ENCODE assay signal across 27 mouse cellular contexts in the genomic region with DNA sequence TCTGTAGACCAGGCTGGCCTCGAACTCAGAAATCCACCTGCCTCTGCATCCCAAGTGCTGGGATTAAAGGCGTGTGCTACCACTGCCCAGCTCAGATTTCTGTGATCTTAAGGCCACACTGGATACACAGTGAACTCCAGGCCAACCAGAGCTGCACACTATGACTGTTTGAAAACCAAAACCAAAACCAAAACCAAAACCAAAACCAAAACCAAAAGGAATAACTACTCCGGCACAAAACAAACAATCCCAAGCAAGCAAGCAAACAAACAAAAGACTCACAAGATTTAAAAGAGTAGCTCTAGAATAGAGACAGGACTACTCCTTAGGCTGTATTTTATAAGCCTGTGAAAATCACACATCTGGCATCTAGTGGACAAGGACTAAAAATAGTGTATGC. TPM values are rescaled to one million over a fixed set of nuclear protein-coding genes. Genes with fewer than 3 reads are reported as not detected.
A peak's percentile ranks its signal among the peaks of the same experiment; 100 is the strongest.
DNase-seq lines count a peak whose midpoint lies in the region; ATAC-seq and TF ChIP-seq lines count a peak whose summit lies in the region.
"Had no signal": no experiment of that assay in that cellular context is flagged by ENCODE, and none has a peak within 500 bp of the region (broad histone marks: within the 10 kb centered on the region; RNA-seq: fewer than 3 reads in every experiment).

No protein-coding gene starts in this region.

- DNase-seq in heart, adult 2 months: no peak
- no peak for DNase-seq in heart, adult 11 months
- peak; percentile 39 for DNase-seq in 3T3-L1 (ENCODE audit: low read depth, low spot score)
- DNase-seq in MEL (ENCODE audit: low read depth, low spot score): no peak
- no peak for DNase-seq in liver, embryonic 13.5 days
- no peak for DNase-seq in left cerebral cortex, adult 8-10 months (ENCODE audit: low spot score in 2 of 2)
- DNase-seq in cerebellum, postnatal 36 days: no peak
- DNase-seq: adrenal gland, postnatal 25 days; cerebellum, adult 11-12 months; heart, adult 18-20 months; heart, postnatal 36 days; kidney, adult 11 months; kidney, postnatal 10 days; lung, postnatal 4 days; retina, postnatal 1 day; thymus, postnatal 25 days had no signal

- H3K9ac ChIP-seq in heart, adult 2 months (ENCODE audit: low read depth, low read length): peak overlapping the region; percentile 42; the same call in 1 of the 2 replicates
- H3K9ac ChIP-seq in MEL (ENCODE audit: control insufficient read depth, low read depth, low read length, poor library complexity, severe bottlenecking): no peak overlapping the region
- H3K9ac ChIP-seq in liver, embryonic 13.5 days: no peak overlapping the region
- H3K9ac ChIP-seq: hindbrain, embryonic 14.5 days; lung, embryonic 15.5 days had no signal

- peaks cover 4% of the 10 kb centered on the region; the same call in 1 of the 2 replicates for H3K79me2 ChIP-seq in heart, adult 2 months (replicated peaks; ENCODE audit: control insufficient read depth, insufficient read depth, low read length)
- peaks cover 48% of the 10 kb centered on the region for H3K79me2 ChIP-seq in MEL (ENCODE audit: control insufficient read depth, insufficient read depth, low read length, poor library complexity)

- no peak for TF ChIP-seq RAD21 in MEL (IDR thresholded peaks at IDR 0.05; ENCODE audit: low read depth, low read length)

- 77% methylated on average over 3 of the region's 3 CpGs for WGBS in heart, adult 2 months
- 82% methylated on average over 3 of the region's 3 CpGs for WGBS in liver, embryonic 13.5 days (ENCODE audit: insufficient replicate concordance)

- no peaks in the 10 kb centered on the region for H3K27me3 ChIP-seq in heart, adult 2 months (ENCODE audit: control insufficient read depth, insufficient read depth, low read length)
- H3K27me3 ChIP-seq in MEL (ENCODE audit: control insufficient read depth in 1 of 2, insufficient read depth in 2 of 2, low read length in 2 of 2): no peaks in the 10 kb centered on the region
- H3K27me3 ChIP-seq in liver, embryonic 13.5 days: no peaks in the 10 kb centered on the region
- H3K27me3 ChIP-seq: lung, embryonic 15.5 days had no signal

- TF ChIP-seq POLR2A in heart, adult 2 months (IDR thresholded peaks at IDR 0.05; ENCODE audit: insufficient read depth, low read depth, low read length): no peak
- TF ChIP-seq POLR2A in MEL (IDR thresholded peaks at IDR 0.05; ENCODE audit: control insufficient read depth in 1 of 2, insufficient read depth in 1 of 2, low read depth in 1 of 2, low read length in 2 of 2, poor library complexity in 1 of 2): no peak

- H3K9me3 ChIP-seq in MEL (replicated peaks; ENCODE audit: insufficient read depth, low read length): no peaks in the 10 kb centered on the region
- no peaks in the 10 kb centered on the region for H3K9me3 ChIP-seq in liver, embryonic 13.5 days (replicated peaks)
- H3K9me3 ChIP-seq: embryonic facial prominence, embryonic 10.5 days; lung, embryonic 15.5 days had no signal

- H3K4me2 ChIP-seq in liver, embryonic 13.5 days: peak overlapping the region; percentile 6; the same call in 1 of the 2 replicates
- H3K4me2 ChIP-seq: hindbrain, embryonic 14.5 days; lung, embryonic 15.5 days; midbrain, embryonic 11.5 days had no signal

- peaks cover 3% of the 10 kb centered on the region for H3K4me1 ChIP-seq in heart, adult 2 months (ENCODE audit: control insufficient read depth, insufficient read depth, low read length)
- peaks cover 19 to 35% of the 10 kb centered on the region in 2 experiments for H3K4me1 ChIP-seq in MEL (ENCODE audit: control insufficient read depth in 1 of 2, insufficient read depth in 2 of 2, low read length in 2 of 2)
- peaks cover 58% of the 10 kb centered on the region for H3K4me1 ChIP-seq in liver, embryonic 13.5 days (replicated peaks)
- H3K4me1 ChIP-seq: embryonic facial prominence, embryonic 10.5 days; lung, embryonic 15.5 days had no signal

- TF ChIP-seq CTCF in heart, adult 2 months (IDR thresholded peaks at IDR 0.05): no peak
- TF ChIP-seq CTCF in MEL (IDR thresholded peaks at IDR 0.05 in 2 of 3, conservative IDR thresholded peaks at IDR 0.05 in 1 of 3; ENCODE audit: control insufficient read depth in 1 of 3, insufficient read depth in 1 of 3, low read depth in 2 of 3, low read length in 3 of 3, poor library complexity in 1 of 3, severe bottlenecking in 1 of 3): no peak

- intact Hi-C loops in heart, adult 2 months (cut with DNase I): no loop called here

- no peak for TF ChIP-seq EP300 in heart, adult 2 months (IDR thresholded peaks at IDR 0.05; ENCODE audit: insufficient read depth, low read depth, low read length)
- TF ChIP-seq EP300 in MEL (IDR thresholded peaks at IDR 0.05; ENCODE audit: low read depth in 1 of 2, low read length in 2 of 2): no peak

- peak overlapping the region; percentile 44 for H3K4me3 ChIP-seq in heart, adult 2 months
- peak overlapping the region in 1 of 2 experiments; percentile 25; a peak in 1 of 4 replicates for H3K4me3 ChIP-seq in MEL (ENCODE audit: control insufficient read depth in 1 of 2, insufficient read depth in 1 of 2, low read depth in 2 of 2, low read length in 2 of 2)
- H3K4me3 ChIP-seq in liver, embryonic 13.5 days (replicated peaks): no peak overlapping the region
- H3K4me3 ChIP-seq: embryonic facial prominence, embryonic 10.5 days; left cerebral cortex, adult 2 months; lung, embryonic 15.5 days had no signal

- no peak for ATAC-seq in liver, embryonic 13.5 days (ENCODE audit: low read depth)

- H3K27ac ChIP-seq in heart, adult 2 months: peak overlapping the region; percentile 52
- H3K27ac ChIP-seq in MEL (ENCODE audit: control insufficient read depth, low read depth, low read length): peak overlapping the region; percentile 71
- no peak overlapping the region for H3K27ac ChIP-seq in liver, embryonic 13.5 days
- H3K27ac ChIP-seq: embryonic facial prominence, embryonic 10.5 days; hindbrain, embryonic 14.5 days; left cerebral cortex, adult 2 months; lung, embryonic 15.5 days had no signal

- H3K36me3 ChIP-seq in heart, adult 2 months (ENCODE audit: control insufficient read depth, insufficient read depth, low read length): peaks cover 4% of the 10 kb centered on the region
- peaks cover 0 to 54% of the 10 kb centered on the region in 2 experiments; a peak in 2 of 4 replicates for H3K36me3 ChIP-seq in MEL (ENCODE audit: control insufficient read depth in 1 of 2, insufficient read depth in 2 of 2, low read length in 2 of 2)
- no peaks in the 10 kb centered on the region for H3K36me3 ChIP-seq in liver, embryonic 13.5 days
- H3K36me3 ChIP-seq: embryonic facial prominence, embryonic 10.5 days; lung, embryonic 15.5 days had no signal

TF ChIP-seq in MEL, 35 proteins besides CTCF, POLR2A, EP300 and RAD21:
- TF ChIP-seq TCF12 (IDR thresholded peaks at IDR 0.05; ENCODE audit: low read depth, low read length): no peak
- peak; percentile 13; the same call in 1 of the 2 replicates for TF ChIP-seq ETS1 (IDR thresholded peaks at IDR 0.05; ENCODE audit: low read depth, low read length)
- TF ChIP-seq MAZ (IDR thresholded peaks at IDR 0.05; ENCODE audit: low read depth, low read length): no peak
- no peak for TF ChIP-seq ZC3H11A (IDR thresholded peaks at IDR 0.05; ENCODE audit: low read depth, low read length)

RNA-seq across cellular contexts. Expression of a gene that starts 8.3 kb away (rescaled TPM):
- total RNA-seq in heart, adult 2 months (2021): 10 to 100 TPM; 17.7 to 18.3 TPM
- 9.8 and 18.0 TPM in 2 replicates for polyA plus RNA-seq in heart, adult 2 months (2012; rRNA removed)
- 11.6 and 11.9 TPM in 2 replicates for total RNA-seq in MEL (2012; rRNA removed)
- polyA plus RNA-seq in MEL (2012; ENCODE audit: insufficient read depth in 1 of 2, insufficient read length in 2 of 2, low read depth in 1 of 2, low replicate concordance in 2 of 2, missing spikeins in 1 of 2): 10 to 100 TPM in 1 of 2 experiments, not detected in 1; 14.3 TPM
- 11.9 and 14.5 TPM in 2 replicates for polyA plus RNA-seq in liver, embryonic 13.5 days (2015; fragmentation: Nextera tagmentation; extraction: Ambion mirVana)
- 10 to 100 TPM; 55.8 to 61.7 (median 57.5) TPM for total RNA-seq in left cerebral cortex, adult 8-10 months (2022)

RNA-seq across cellular contexts. Expression of a gene that starts 15.2 kb away (rescaled TPM):
- 1 to 10 TPM; 4.5 to 5.8 TPM for total RNA-seq in heart, adult 2 months (2021)
- 2.5 and 4.6 TPM in 2 replicates for polyA plus RNA-seq in heart, adult 2 months (2012; rRNA removed)
- 49.7 and 51.6 TPM in 2 replicates for total RNA-seq in MEL (2012; rRNA removed)
- polyA plus RNA-seq in MEL (2012; ENCODE audit: insufficient read depth in 1 of 2, insufficient read length in 2 of 2, low read depth in 1 of 2, low replicate concordance in 2 of 2, missing spikeins in 1 of 2): 10 to 100 TPM in 1 of 2 experiments, not detected in 1; 53.7 TPM
- polyA plus RNA-seq in liver, embryonic 13.5 days (2015; fragmentation: Nextera tagmentation; extraction: Ambion mirVana): 24.6 and 28.8 TPM in 2 replicates
- total RNA-seq in left cerebral cortex, adult 8-10 months (2022): 10 to 100 TPM; 14.8 to 17.9 (median 16.7) TPM

RNA-seq across cellular contexts. Expression of a gene that starts 51.9 kb away (rescaled TPM):
- not detected for total RNA-seq in heart, adult 2 months (2021)
- not detected in 2 replicates for polyA plus RNA-seq in heart, adult 2 months (2012; rRNA removed)
- 0.04 TPM in 1 of 2 replicates, not detected in the other for total RNA-seq in MEL (2012; rRNA removed)
- polyA plus RNA-seq in MEL (2012; ENCODE audit: insufficient read depth in 1 of 2, insufficient read length in 2 of 2, low read depth in 1 of 2, low replicate concordance in 2 of 2, missing spikeins in 1 of 2): not detected
- not detected in 2 replicates for polyA plus RNA-seq in liver, embryonic 13.5 days (2015; fragmentation: Nextera tagmentation; extraction: Ambion mirVana)
- under 1 TPM in 3 of 4 experiments, not detected in 1; 0.13 to 0.23 (median 0.18) TPM for total RNA-seq in left cerebral cortex, adult 8-10 months (2022)
- total RNA-seq: adrenal gland, postnatal 25 days; gastrocnemius, adult 8-10 months; heart, adult 18-20 months; heart, postnatal 36 days had no signal
- polyA plus RNA-seq: embryonic facial prominence, embryonic 10.5 days; forebrain, embryonic 11.5 days; heart, embryonic 14.5 days; hindbrain, embryonic 14.5 days; limb, embryonic 11.5 days; lung, embryonic 15.5 days; midbrain, embryonic 11.5 days; neural tube, embryonic 11.5 days; testis, adult 2 months had no signal
